Mouse (Mus musculus): ENCODE results near the gene Pdap1. TPM values are rescaled to one million over a fixed set of nuclear protein-coding genes. Genes with fewer than 3 reads are reported as not detected.

The Pdap1 gene
- total and polyA plus RNA-seq, 3 experiments, result 104 to 301 TPM; not detected in 1

GRCm38 (mm10) chr5:145098340-145098821 lies 41.7 kb downstream of the Pdap1 start (continued):
- no peak for TF ChIP-seq RAD21 (IDR thresholded peaks at IDR 0.05; ENCODE audit: low read depth, low read length)
- no peak for TF ChIP-seq USF2 (IDR thresholded peaks at IDR 0.05; ENCODE audit: borderline replicate concordance in 1 of 2, insufficient read depth in 1 of 2, low read depth in 1 of 2, low read length in 2 of 2)
- TF ChIP-seq CHD1 (IDR thresholded peaks at IDR 0.05; ENCODE audit: low read depth, low read length), result no peak
- 0 out of 2 replicates have a peak, but pooled peaks have one; percentile 17 for TF ChIP-seq MAZ (IDR thresholded peaks at IDR 0.05; ENCODE audit: low read depth, low read length)
- no peak; the same call in 1 of the 2 replicates for TF ChIP-seq ZNF384 (IDR thresholded peaks at IDR 0.05; ENCODE audit: low read depth, low read length)
- TF ChIP-seq CTCF (IDR thresholded peaks at IDR 0.05 in 2 of 3, conservative IDR thresholded peaks at IDR 0.05 in 1 of 3; ENCODE audit: control insufficient read depth in 1 of 3, insufficient read depth in 1 of 3, low read depth in 2 of 3, low read length in 3 of 3, poor library complexity in 1 of 3, severe bottlenecking in 1 of 3), result peak in 1 of 3 experiments; percentile 36; a peak in 3 of 6 replicates
- peak in 1 of 2 experiments; percentile 64; a peak in 2 of 4 replicates for TF ChIP-seq POLR2A (IDR thresholded peaks at IDR 0.05; ENCODE audit: control insufficient read depth in 1 of 2, insufficient read depth in 1 of 2, low read depth in 1 of 2, low read length in 2 of 2, poor library complexity in 1 of 2)
- TF ChIP-seq TCF12 (IDR thresholded peaks at IDR 0.05; ENCODE audit: low read depth, low read length), result peak; percentile 89
- TF ChIP-seq USF1 (IDR thresholded peaks at IDR 0.05; ENCODE audit: low read depth, low read length), result no peak
- TF ChIP-seq EP300 (IDR thresholded peaks at IDR 0.05; ENCODE audit: low read depth in 1 of 2, low read length in 2 of 2), result peak; percentile 94 to 97
- peak; percentile 99 for TF ChIP-seq TBP (IDR thresholded peaks at IDR 0.05; ENCODE audit: low read depth, low read length)
- peak; percentile 67; the same call in 1 of the 2 replicates for TF ChIP-seq JUND (IDR thresholded peaks at IDR 0.05; ENCODE audit: low read depth, low read length)
- peak; percentile 93 for TF ChIP-seq ETS1 (IDR thresholded peaks at IDR 0.05; ENCODE audit: low read depth, low read length)
- peak; percentile 95 for TF ChIP-seq GATA1 (IDR thresholded peaks at IDR 0.05; ENCODE audit: low read depth, low read length)

GRCm38 (mm10) chr5:145096195-145096594 lies 43.8 kb downstream of the Pdap1 start:
- H3K27ac ChIP-seq (ENCODE audit: control insufficient read depth, low read depth, low read length), result peak overlapping the region; percentile 6; the same call in 1 of the 2 replicates
- peaks cover 13 to 30% of the 10 kb centered on the region in 2 experiments for H3K4me1 ChIP-seq (ENCODE audit: control insufficient read depth in 1 of 2, insufficient read depth in 2 of 2, low read length in 2 of 2)
- peaks cover 33 to 44% of the 10 kb centered on the region in 2 experiments for H3K36me3 ChIP-seq (ENCODE audit: control insufficient read depth in 1 of 2, insufficient read depth in 2 of 2, low read length in 2 of 2)
- no peaks in the 10 kb centered on the region for H3K9me3 ChIP-seq (replicated peaks; ENCODE audit: insufficient read depth, low read length)
- no peak for TF ChIP-seq USF1 (IDR thresholded peaks at IDR 0.05; ENCODE audit: low read depth, low read length)
- no peak for TF ChIP-seq CHD2 (IDR thresholded peaks at IDR 0.05; ENCODE audit: low read length)
- TF ChIP-seq MAZ (IDR thresholded peaks at IDR 0.05; ENCODE audit: low read depth, low read length), result no peak
- TF ChIP-seq ZKSCAN1 (IDR thresholded peaks at IDR 0.05; ENCODE audit: low read depth, low read length), result no peak
- no peak for TF ChIP-seq POLR2A (IDR thresholded peaks at IDR 0.05; ENCODE audit: control insufficient read depth in 1 of 2, insufficient read depth in 1 of 2, low read depth in 1 of 2, low read length in 2 of 2, poor library complexity in 1 of 2)
- no peak overlapping the region for H3K9ac ChIP-seq (ENCODE audit: control insufficient read depth, low read depth, low read length, poor library complexity, severe bottlenecking)
- DNase-seq (ENCODE audit: low read depth, low spot score), result no peak
- H3K79me2 ChIP-seq (ENCODE audit: control insufficient read depth, insufficient read depth, low read length, poor library complexity), result peaks cover 1% of the 10 kb centered on the region; the same call in 1 of the 2 replicates
- H3K4me3 ChIP-seq (ENCODE audit: control insufficient read depth in 1 of 2, insufficient read depth in 1 of 2, low read depth in 2 of 2, low read length in 2 of 2), result no peak overlapping the region
- no peaks in the 10 kb centered on the region for H3K27me3 ChIP-seq (ENCODE audit: control insufficient read depth in 1 of 2, insufficient read depth in 2 of 2, low read length in 2 of 2)

GRCm38 (mm10) chr5:145089878-145090277 lies 50.2 kb downstream of the Pdap1 start:
- Histone ChIP-seq H3K4me1 (ENCODE audit: control insufficient read depth in 1 of 2, insufficient read depth in 2 of 2, low read length in 2 of 2) (peaks cover 18 to 25% of the 10 kb centered on the region in 2 experiments), H3K27ac (ENCODE audit: control insufficient read depth, low read depth, low read length) (peak overlapping the region; percentile 93), H3K36me3 (ENCODE audit: control insufficient read depth in 1 of 2, insufficient read depth in 2 of 2, low read length in 2 of 2) (peaks cover 27 to 39% of the 10 kb centered on the region in 2 experiments), H3K9me3 (replicated peaks; ENCODE audit: insufficient read depth, low read length) (no peaks in the 10 kb centered on the region), H3K9ac (ENCODE audit: control insufficient read depth, low read depth, low read length, poor library complexity, severe bottlenecking) (no peak overlapping the region), H3K79me2 (ENCODE audit: control insufficient read depth, insufficient read depth, low read length, poor library complexity) (peaks cover 39% of the 10 kb centered on the region), H3K4me3 (ENCODE audit: control insufficient read depth in 1 of 2, insufficient read depth in 1 of 2, low read depth in 2 of 2, low read length in 2 of 2) (no peak overlapping the region; a peak in 1 of 4 replicates), H3K27me3 (ENCODE audit: control insufficient read depth in 1 of 2, insufficient read depth in 2 of 2, low read length in 2 of 2) (no peaks in the 10 kb centered on the region)
- TF ChIP-seq MYB (IDR thresholded peaks at IDR 0.05; ENCODE audit: low read depth, low read length), result no peak
- TF ChIP-seq MAX (IDR thresholded peaks at IDR 0.05; ENCODE audit: low read length), result no peak
- TF ChIP-seq ZKSCAN1 (IDR thresholded peaks at IDR 0.05; ENCODE audit: low read depth, low read length), result no peak
- TF ChIP-seq SMC3 (IDR thresholded peaks at IDR 0.05; ENCODE audit: low read depth, low read length), result no peak
- TF ChIP-seq TAL1 (IDR thresholded peaks at IDR 0.05; ENCODE audit: low read length), result peak; percentile 72
- no peak for TF ChIP-seq TBP (IDR thresholded peaks at IDR 0.05; ENCODE audit: low read depth, low read length)
- TF ChIP-seq POLR2AphosphoS2 (IDR thresholded peaks at IDR 0.05; ENCODE audit: low read length), result no peak
- peak; percentile 83; the same call in 1 of the 2 replicates for TF ChIP-seq RCOR1 (IDR thresholded peaks at IDR 0.05; ENCODE audit: low read depth, low read length)
- TF ChIP-seq SIN3A (IDR thresholded peaks at IDR 0.05; ENCODE audit: low read length), result peak; percentile 85
- TF ChIP-seq EP300 (IDR thresholded peaks at IDR 0.05; ENCODE audit: low read depth in 1 of 2, low read length in 2 of 2), result peak; percentile 67 to 83; a peak in 3 of 4 replicates
- TF ChIP-seq ETS1 (IDR thresholded peaks at IDR 0.05; ENCODE audit: low read depth, low read length), result peak; percentile 88
- no peak for TF ChIP-seq MAFK (IDR thresholded peaks at IDR 0.05; ENCODE audit: borderline replicate concordance, low read depth, low read length)
- TF ChIP-seq MAZ (IDR thresholded peaks at IDR 0.05; ENCODE audit: low read depth, low read length), result no peak
- peak; percentile 86 for TF ChIP-seq GATA1 (IDR thresholded peaks at IDR 0.05; ENCODE audit: low read depth, low read length)
- TF ChIP-seq TCF12 (IDR thresholded peaks at IDR 0.05; ENCODE audit: low read depth, low read length), result no peak
- TF ChIP-seq ZNF384 (IDR thresholded peaks at IDR 0.05; ENCODE audit: low read depth, low read length), result no peak
- no peak for TF ChIP-seq HCFC1 (IDR thresholded peaks at IDR 0.05; ENCODE audit: low read depth, low read length)
- peak; percentile 52; the same call in 1 of the 2 replicates for TF ChIP-seq ELF1 (IDR thresholded peaks at IDR 0.05; ENCODE audit: low read depth, low read length)
- TF ChIP-seq MXI1 (IDR thresholded peaks at IDR 0.05; ENCODE audit: low read depth, low read length), result peak; percentile 51; the same call in 1 of the 2 replicates
- DNase-seq (ENCODE audit: low read depth, low spot score), result peak; percentile 88

All from MEL (cell line).